Mouse (Mus musculus) bone marrow macrophage, adult 2 months (primary cell): Measurements from ENCODE around the gene Slc51b. TPM values are rescaled to one million over a fixed set of nuclear protein-coding genes. Genes with fewer than 3 reads are reported as not detected.
A peak's percentile ranks its signal among the peaks of the same experiment; 100 is the strongest.

ENCODE experiments used
- H3K27ac ChIP-seq: 2 replicates; pipeline ENCODE4 v1.5.1; 2012; ENCODE audit warnings: low read depth, low read length; ENCODE audit not compliant: insufficient read depth
- H3K4me1 ChIP-seq: 2 replicates; pipeline ENCODE4 v1.6.1; 2012; ENCODE audit warnings: low read length; ENCODE audit not compliant: control insufficient read depth, insufficient read depth
- H3K4me3 ChIP-seq: 2 replicates; pipeline ENCODE4 v1.5.1; 2012; ENCODE audit warnings: mild to moderate bottlenecking, low read length, moderate library complexity; ENCODE audit not compliant: insufficient read depth
- CTCF ChIP-seq: IDR thresholded peaks from 2 replicates; pipeline ENCODE4 v1.5.1; 2012; ENCODE audit warnings: low read depth, mild to moderate bottlenecking, low read length, moderate library complexity
- POLR2A ChIP-seq: IDR thresholded peaks from 2 replicates; pipeline ENCODE4 v1.6.1; 2012; ENCODE audit warnings: mild to moderate bottlenecking, low read depth, low read length, borderline replicate concordance
- polyA plus RNA-seq: library from polyadenylated mRNA; stranded (reverse); fragments of >200 nt; gene quantifications from 2 replicates; pipeline ENCODE4 v1.2.4, GENCODE M21; 2012; ENCODE audit not compliant: missing spikeins, insufficient read depth, insufficient read length

The Slc51b gene
- polyA plus RNA-seq, 1 experiment: not detected

- H3K4me3 ChIP-seq: no peak overlapping the region
- no peaks in the 10 kb centered on the region for H3K4me1 ChIP-seq
- no peak for TF ChIP-seq POLR2A
- TF ChIP-seq CTCF: no peak
- no peak overlapping the region for H3K27ac ChIP-seq
Measured at GRCm38 (mm10) chr9:65417738-65418137, 5.0 kb downstream of the Slc51b start.

DNA sequence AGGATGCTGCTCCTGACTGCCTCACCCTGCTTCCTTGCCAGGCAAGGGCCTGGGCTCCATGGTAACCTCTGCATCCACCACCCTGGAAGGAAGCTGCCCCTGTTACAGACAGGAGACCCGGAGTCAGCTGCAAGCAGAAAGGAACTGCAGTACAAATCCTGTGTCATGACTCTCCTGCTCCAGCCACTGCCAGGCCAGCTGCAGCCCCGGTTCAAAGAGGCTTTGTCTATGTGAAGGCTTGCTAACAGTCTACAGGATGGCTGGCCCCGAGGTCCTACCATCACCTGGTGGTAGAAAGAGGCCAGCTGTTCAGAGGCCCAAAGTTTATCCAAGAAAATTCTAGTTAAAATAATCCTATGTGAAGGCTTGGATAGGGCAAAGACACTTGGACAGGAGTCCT, 11.4 kb downstream of the Slc51b start:
- Histone ChIP-seq H3K4me3 (no peak overlapping the region), H3K27ac (no peak overlapping the region)
- TF ChIP-seq POLR2A: no peak
- TF ChIP-seq CTCF: no peak

GRCm38 (mm10) chr9:65410378-65410777, 12.4 kb downstream of the Slc51b start:
- no peak overlapping the region for H3K4me3 ChIP-seq
- TF ChIP-seq POLR2A: no peak
- no peak for TF ChIP-seq CTCF
- no peak overlapping the region for H3K27ac ChIP-seq
- no peaks in the 10 kb centered on the region for H3K4me1 ChIP-seq

More for the DNA sequence above, 11.4 kb downstream of the Slc51b start:
- H3K4me1 ChIP-seq: no peaks in the 10 kb centered on the region

DNA sequence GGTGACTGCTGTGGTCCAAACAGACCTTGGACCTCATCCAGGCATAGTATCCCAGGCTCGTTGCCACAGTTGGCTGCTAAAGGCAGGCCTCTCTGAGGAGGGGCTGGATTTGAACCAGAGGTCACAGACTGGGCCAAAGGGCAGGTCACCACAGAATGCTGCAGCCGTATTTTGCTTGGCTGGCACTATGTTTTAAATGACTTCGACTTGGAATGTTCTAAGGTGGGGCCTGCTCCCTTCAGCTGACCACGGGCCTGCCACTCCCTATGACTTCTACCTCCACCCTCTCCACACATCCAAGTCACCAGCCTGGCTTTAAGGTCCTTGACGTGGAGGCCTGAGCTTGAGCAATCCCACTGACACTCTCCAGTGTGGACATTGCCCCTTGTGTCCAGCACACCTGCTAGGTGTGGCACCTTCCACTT, 13.9 kb downstream of the Slc51b start:
- no peak for TF ChIP-seq POLR2A
- no peak for TF ChIP-seq CTCF
- Histone ChIP-seq H3K27ac (no peak overlapping the region), H3K4me3 (no peak overlapping the region), H3K4me1 (peaks cover 5% of the 10 kb centered on the region)

GRCm38 (mm10) chr9:65407861-65408260, 14.9 kb downstream of the Slc51b start:
- Histone ChIP-seq H3K4me3 (no peak overlapping the region), H3K27ac (no peak overlapping the region), H3K4me1 (peaks cover 5% of the 10 kb centered on the region)
- no peak for TF ChIP-seq POLR2A
- TF ChIP-seq CTCF: no peak

DNA sequence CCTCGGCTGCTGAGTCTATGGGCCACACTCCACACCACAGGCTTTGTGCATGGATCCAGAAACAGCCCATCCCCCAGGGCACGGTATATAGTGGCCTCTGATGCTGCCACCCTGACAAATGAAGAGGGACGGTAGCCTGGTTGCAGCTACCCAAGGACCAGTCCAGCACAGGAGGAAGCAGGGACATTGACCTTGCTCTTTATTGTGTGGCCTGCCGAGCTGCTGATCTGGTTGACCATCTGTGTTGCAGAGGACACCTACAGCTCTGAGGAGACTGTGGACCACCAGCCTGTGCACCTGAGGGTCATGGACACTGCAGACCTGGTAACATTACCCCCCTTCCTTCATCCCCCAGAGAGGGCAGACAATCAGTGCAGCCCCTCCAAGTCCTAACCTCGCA, 15.4 kb downstream of the Slc51b start:
- no peak for TF ChIP-seq CTCF
- TF ChIP-seq POLR2A: no peak
- peaks cover 5% of the 10 kb centered on the region for H3K4me1 ChIP-seq
- H3K4me3 ChIP-seq: no peak overlapping the region
- no peak overlapping the region for H3K27ac ChIP-seq

DNA sequence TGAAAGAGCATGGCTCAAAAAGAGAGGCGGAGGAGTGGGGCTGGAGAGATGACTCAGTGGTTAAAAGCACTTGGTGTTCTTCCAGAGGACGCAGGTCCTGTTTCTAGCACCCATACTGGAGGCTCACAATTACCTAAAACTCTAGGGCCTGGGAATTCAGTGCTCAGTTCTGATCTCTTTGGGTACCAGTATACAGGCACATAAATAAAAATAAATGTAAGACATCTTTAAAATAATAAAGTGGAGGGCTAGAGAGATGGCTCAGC, 17.6 kb downstream of the Slc51b start:
- H3K4me1 ChIP-seq: peaks cover 5% of the 10 kb centered on the region
- H3K4me3 ChIP-seq: no peak overlapping the region
- no peak for TF ChIP-seq POLR2A
- TF ChIP-seq CTCF: no peak
- H3K27ac ChIP-seq: no peak overlapping the region

DNA sequence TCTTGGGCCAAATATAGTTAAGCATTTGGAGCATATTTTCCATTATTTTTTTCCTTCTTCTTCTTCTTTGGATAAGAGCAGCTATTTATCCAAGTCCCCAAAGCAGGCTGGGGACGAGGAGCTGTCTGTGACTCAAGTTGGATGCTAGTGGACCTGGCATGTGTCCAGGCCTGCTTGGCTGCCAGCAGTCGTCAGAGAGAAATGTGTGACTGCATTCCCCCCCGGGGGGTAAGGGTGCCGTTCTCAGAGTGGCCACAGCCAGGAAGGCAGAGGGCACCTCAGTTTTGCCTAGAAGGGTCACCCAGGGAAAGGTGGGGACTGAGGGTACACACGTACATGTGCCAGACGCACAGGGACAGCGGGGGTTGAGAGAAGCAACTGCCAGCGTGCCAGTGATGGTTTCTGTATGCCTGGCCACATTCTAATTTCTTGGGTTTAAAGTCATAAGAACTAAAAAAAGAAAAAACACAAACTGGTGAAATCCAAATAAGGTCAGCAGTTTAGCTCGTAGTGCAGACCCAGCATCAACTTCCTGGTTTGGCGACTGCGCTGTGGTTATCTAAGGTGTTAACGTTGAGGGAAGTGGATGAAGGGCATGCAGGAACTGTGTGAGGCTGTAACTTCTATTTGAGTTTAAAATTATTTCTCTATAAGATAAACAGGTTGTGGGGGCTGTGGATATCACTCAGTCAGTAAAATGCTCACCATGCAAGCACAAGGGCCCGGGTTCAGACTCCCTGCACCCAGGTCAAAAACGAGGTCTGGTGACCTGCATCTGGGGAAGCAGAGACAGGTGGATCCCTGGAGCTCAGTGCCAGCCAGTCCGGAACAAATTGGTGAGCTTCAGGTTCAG, 18.2 kb downstream of the Slc51b start:
- no peak overlapping the region for H3K27ac ChIP-seq
- H3K4me1 ChIP-seq: peaks cover 5% of the 10 kb centered on the region
- no peak overlapping the region for H3K4me3 ChIP-seq
- TF ChIP-seq POLR2A (no peak), CTCF (no peak)

DNA sequence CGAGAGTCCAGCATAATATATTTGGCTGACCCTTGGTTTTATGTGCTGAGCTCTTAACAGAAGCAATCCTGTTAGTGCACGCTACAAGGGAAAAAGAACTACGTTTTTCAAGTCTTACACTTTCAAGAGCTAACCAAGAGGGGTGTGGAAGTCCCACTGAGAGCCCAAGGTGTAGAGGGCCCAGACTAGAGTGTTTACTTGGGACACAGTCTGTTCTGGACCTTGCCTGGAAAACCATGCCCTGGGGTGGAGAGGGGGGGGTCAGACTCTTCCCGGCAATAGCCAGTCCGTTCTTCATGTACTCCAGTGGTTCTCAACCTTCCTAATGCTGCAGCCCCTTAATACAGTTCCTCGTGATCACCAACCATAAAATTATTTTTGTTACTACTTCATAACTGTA, 22.8 kb downstream of the Slc51b start:
- TF ChIP-seq CTCF (no peak), POLR2A (no peak)

DNA sequence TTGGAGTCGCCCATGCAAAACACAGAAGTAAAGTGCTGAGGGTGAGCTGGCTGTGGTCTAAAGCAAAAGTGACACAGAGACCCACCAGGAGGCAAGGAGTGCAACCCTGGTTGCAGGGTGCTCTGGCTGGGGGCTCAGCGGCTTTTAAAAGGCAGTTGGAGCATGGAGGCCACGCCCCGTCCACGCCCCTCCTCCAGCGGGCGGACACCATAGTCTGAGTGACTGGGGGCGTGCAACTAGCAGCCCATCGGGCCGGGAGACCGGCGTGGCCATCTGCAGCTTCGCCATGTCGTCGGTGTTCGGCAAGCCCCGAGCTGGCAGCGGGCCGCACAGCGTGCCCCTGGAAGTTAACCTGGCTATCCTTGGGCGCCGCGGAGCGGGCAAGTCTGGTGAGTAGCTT, 24.5 kb downstream of the Slc51b start, which contains the start of gene Rasl12:
TSS of gene Rasl12 (plus strand) at position 228 of the 400 bp plus-strand sequence.
- no peak within 1 kb of the TSS for H3K27ac ChIP-seq
- H3K4me1 ChIP-seq: no peaks in the 10 kb centered on the region
- peak within 1 kb of the TSS; percentile 58 for H3K4me3 ChIP-seq
- TF ChIP-seq POLR2A (no peak), CTCF (no peak)

More for the DNA sequence above, 22.8 kb downstream of the Slc51b start:
- Histone ChIP-seq H3K27ac (no peak overlapping the region), H3K4me1 (peaks cover 5% of the 10 kb centered on the region), H3K4me3 (no peak overlapping the region)
